Mouse (Mus musculus) lung, embryonic 16.5 days (tissue): ENCODE results near the gene Tgtp2. TPM values are rescaled to one million over a fixed set of nuclear protein-coding genes. Genes with fewer than 3 reads are reported as not detected.
"Not testable (repeated sequence)": the region's sequence is repeated elsewhere in the genome, so short reads cannot be mapped to it uniquely, and the experiment has no call there.

Source experiments
- ATAC-seq: fragments of 200-750 bp; cut with Nextera tagmentation; 2 replicates; pipeline ENCODE4 v1.8.0; 2017; ENCODE audit warnings: low read depth, mild to moderate bottlenecking, moderate library complexity
- H3K27ac ChIP-seq: fragments of 300-500 bp; sonication (generic); 2 replicates; pipeline ENCODE4 v1.5.1; 2014; ENCODE audit warnings: mild to moderate bottlenecking, control low read depth, low read length
- H3K27me3 ChIP-seq: fragments of 300-500 bp; sonication (generic); 2 replicates; pipeline ENCODE4 v1.6.1; 2014; ENCODE audit warnings: low read depth, low read length, mixed read lengths; ENCODE audit not compliant: control insufficient read depth, insufficient read depth
- H3K36me3 ChIP-seq: fragments of 300-500 bp; sonication (generic); 2 replicates; pipeline ENCODE4 v1.6.1; 2014; ENCODE audit warnings: low read length; ENCODE audit not compliant: control insufficient read depth, insufficient read depth
- H3K4me1 ChIP-seq: fragments of 300-500 bp; sonication (generic); replicated peaks from 2 replicates; pipeline ENCODE4 v1.6.1; 2014; ENCODE audit warnings: low read length, mixed read lengths; ENCODE audit not compliant: control insufficient read depth, insufficient read depth
- H3K4me2 ChIP-seq: fragments of 300-500 bp; sonication (generic); 2 replicates; pipeline ENCODE4 v1.6.1; 2014; ENCODE audit warnings: low read depth, low read length, control low read depth
- H3K4me3 ChIP-seq: fragments of 300-500 bp; sonication (generic); 2 replicates; pipeline ENCODE4 v1.5.1; 2014; ENCODE audit warnings: mild to moderate bottlenecking, low read length, control low read depth
- H3K9ac ChIP-seq: fragments of 300-500 bp; sonication (generic); 2 replicates; pipeline ENCODE4 v1.6.1; 2014; ENCODE audit warnings: low read length, control low read depth
- H3K9me3 ChIP-seq: fragments of 300-500 bp; sonication (generic); 2 replicates; pipeline ENCODE4 v1.6.1; 2016; ENCODE audit warnings: low read length; ENCODE audit not compliant: control insufficient read depth
- polyA plus RNA-seq: library from polyadenylated mRNA; unstranded; fragments of >200 nt; fragmentation: Nextera tagmentation; extraction: Ambion mirVana; gene quantifications from 2 replicates; pipeline ENCODE4 v1.2.1, GENCODE M21; 2015

The Tgtp2 gene
- polyA plus RNA-seq, 1 experiment from 2014 or later: 0.69 TPM

GRCm38 (mm10) chr11:49012074-49012473 is 51.9 kb downstream of the Tgtp2 start:
- H3K4me3 ChIP-seq, H3K9me3 ChIP-seq, H3K36me3 ChIP-seq, H3K27me3 ChIP-seq, H3K4me1 ChIP-seq, H3K9ac ChIP-seq, H3K4me2 ChIP-seq: not testable (repeated sequence)
- H3K27ac ChIP-seq: peak overlapping the region; percentile 49; the same call in 1 of the 2 replicates
- peak; percentile 89 for ATAC-seq

Other genes with a start within 250 kb of the Tgtp2 start
- 6.4 and 6.6 TPM in 2 replicates for gene Trim41, start 246.9 kb downstream of the Tgtp2 start, polyA plus RNA-seq
- gene Trim7, start 238.1 kb downstream of the Tgtp2 start, polyA plus RNA-seq: 0.51 and 1.2 TPM in 2 replicates
- 1.7 and 2.6 TPM in 2 replicates for gene Gm12184, start 237.6 kb downstream of the Tgtp2 start, polyA plus RNA-seq
- 10.6 and 14.9 TPM in 2 replicates for gene Irgm1, start 192.5 kb downstream of the Tgtp2 start, polyA plus RNA-seq
- gene Gm5431, start 162.0 kb downstream of the Tgtp2 start, polyA plus RNA-seq: 0.18 and 0.24 TPM in 2 replicates
- 3.5 and 6.6 TPM in 2 replicates for gene Psme2b, start 118.0 kb downstream of the Tgtp2 start, polyA plus RNA-seq
- not detected in 2 replicates for gene Olfr56, start 85.3 kb downstream of the Tgtp2 start, polyA plus RNA-seq
- 0.85 and 1.5 TPM in 2 replicates for gene 9930111J21Rik1, start 84.8 kb downstream of the Tgtp2 start, polyA plus RNA-seq
- 0.06 TPM in 1 of 2 replicates, not detected in the other for gene Gm12185, start 72.0 kb downstream of the Tgtp2 start, polyA plus RNA-seq
- gene Tgtp1, start 70.0 kb downstream of the Tgtp2 start, polyA plus RNA-seq: 0.53 and 1.5 TPM in 2 replicates
- 0.78 TPM in 2 replicates for gene 9930111J21Rik2, start 13.0 kb downstream of the Tgtp2 start, polyA plus RNA-seq
- 2.5 and 3.6 TPM in 2 replicates for gene Ifi47, start 12.4 kb upstream of the Tgtp2 start, polyA plus RNA-seq
- gene Olfr1396, start 50.7 kb upstream of the Tgtp2 start, polyA plus RNA-seq: 0.15 TPM in 1 of 2 replicates, not detected in the other
- gene Olfr1395, start 78.1 kb upstream of the Tgtp2 start, polyA plus RNA-seq: not detected in 2 replicates
- not detected in 2 replicates for gene Olfr1394, start 90.2 kb upstream of the Tgtp2 start, polyA plus RNA-seq
- gene Btnl9, start 123.0 kb upstream of the Tgtp2 start, polyA plus RNA-seq: 0.73 and 0.84 TPM in 2 replicates
- gene Zfp62, start 139.1 kb upstream of the Tgtp2 start, polyA plus RNA-seq: 35.8 and 38.2 TPM in 2 replicates
- gene Mgat1, start 180.0 kb upstream of the Tgtp2 start, polyA plus RNA-seq: 73.0 and 78.9 TPM in 2 replicates
- gene Olfr1393, start 214.1 kb upstream of the Tgtp2 start, polyA plus RNA-seq: 0.05 TPM in 1 of 2 replicates, not detected in the other
- 0.14 TPM in 1 of 2 replicates, not detected in the other for gene Olfr1392, start 221.1 kb upstream of the Tgtp2 start, polyA plus RNA-seq
- not detected in 2 replicates for gene Olfr10, start 240.5 kb upstream of the Tgtp2 start, polyA plus RNA-seq